Mouse (Mus musculus): ENCODE results near the gene Riox2.

DNA sequence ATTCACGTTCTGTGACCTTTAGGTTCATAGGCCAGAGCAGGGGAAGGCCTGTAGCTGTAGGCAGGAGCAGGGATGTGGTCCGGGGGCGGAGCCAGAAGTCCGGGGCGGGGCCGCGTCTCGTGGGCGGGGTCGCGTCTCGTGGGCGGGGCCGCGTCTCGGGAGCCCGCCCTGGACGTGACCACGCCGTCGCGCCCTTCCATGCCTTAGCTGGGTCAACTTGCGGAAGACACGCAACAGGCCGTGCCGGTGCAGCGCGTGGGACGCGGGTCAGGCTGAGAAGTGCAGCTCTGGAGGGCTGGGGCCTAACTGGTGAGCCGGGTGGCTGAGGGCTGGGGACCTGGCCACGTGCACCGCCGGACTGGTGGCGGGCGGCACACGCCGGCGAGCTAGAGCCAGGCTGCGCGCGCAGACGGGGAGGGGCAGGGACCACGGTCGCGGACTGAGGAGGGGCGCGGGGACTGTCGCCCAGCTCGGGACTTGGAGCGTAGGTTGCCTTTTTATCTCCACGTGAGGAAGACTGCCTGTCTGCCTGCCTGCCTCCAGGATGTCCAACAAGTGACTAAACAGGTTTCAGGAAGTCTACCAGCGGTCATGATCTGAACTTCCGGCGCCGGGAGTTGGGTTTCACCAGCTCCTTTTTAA lies at the start of gene Riox2:
- no peak for TF ChIP-seq CHD2 (IDR thresholded peaks at IDR 0.05; ENCODE audit: low read depth, low read length)
- TF ChIP-seq MAFK (IDR thresholded peaks at IDR 0.05; ENCODE audit: insufficient read depth, low read depth, low read length) = no peak
- peak; percentile 69; the same call in 1 of the 2 replicates for TF ChIP-seq HCFC1 (IDR thresholded peaks at IDR 0.05; ENCODE audit: borderline replicate concordance, insufficient read depth, low read length)
- no peak for TF ChIP-seq ZNF384 (IDR thresholded peaks at IDR 0.05; ENCODE audit: low read depth, low read length)

Measured in ES-E14 (cell line).